Mouse (Mus musculus) kidney, adult 2 months (tissue): Measurements from ENCODE around the gene Kank2.
"Not testable (repeated sequence)": the region's sequence is repeated elsewhere in the genome, so short reads cannot be mapped to it uniquely, and the experiment has no call there.

Experiments used
- CTCF ChIP-seq: fragments of 200-500 bp; conservative IDR thresholded peaks from 2 replicates; pipeline ENCODE4 v1.5.1; 2011; ENCODE audit warnings: low read depth, mild to moderate bottlenecking, control low read depth, low read length, moderate library complexity, mixed read lengths; ENCODE audit not compliant: insufficient read depth, insufficient read length
- POLR2A ChIP-seq: fragments of 200-500 bp; IDR thresholded peaks from one replicate; pipeline ENCODE4 v1.6.1; 2011; ENCODE audit warnings: low read depth, low read length, control low read depth

- not testable (repeated sequence) for TF ChIP-seq POLR2A, CTCF
Observed at GRCm38 (mm10) chr9:21793507-21793906, 5.0 kb downstream of the Kank2 start.
